Mouse (Mus musculus) layer of hippocampus, postnatal 25 days (tissue): ENCODE results near the gene Arih2. TPM values are rescaled to one million over a fixed set of nuclear protein-coding genes. Genes with fewer than 3 reads are reported as not detected.

Experiments
- DNase-seq, 2 experiments: peaks; one replicate each; pipeline ENCODE4 v3.0.0; 2022; ENCODE audit warnings: mixed read lengths in 2 of 2, low spot score in 1 of 2; ENCODE audit errors: extremely low spot score in 1 of 2
- total RNA-seq, 2 experiments: library from RNA; stranded (reverse); gene quantifications; 2 replicates each; pipeline ENCODE4 v1.2.3; 2021

Gene Arih2
- total RNA-seq, 2 experiments from 2014 or later: 49.3 to 53.9 TPM

DNA sequence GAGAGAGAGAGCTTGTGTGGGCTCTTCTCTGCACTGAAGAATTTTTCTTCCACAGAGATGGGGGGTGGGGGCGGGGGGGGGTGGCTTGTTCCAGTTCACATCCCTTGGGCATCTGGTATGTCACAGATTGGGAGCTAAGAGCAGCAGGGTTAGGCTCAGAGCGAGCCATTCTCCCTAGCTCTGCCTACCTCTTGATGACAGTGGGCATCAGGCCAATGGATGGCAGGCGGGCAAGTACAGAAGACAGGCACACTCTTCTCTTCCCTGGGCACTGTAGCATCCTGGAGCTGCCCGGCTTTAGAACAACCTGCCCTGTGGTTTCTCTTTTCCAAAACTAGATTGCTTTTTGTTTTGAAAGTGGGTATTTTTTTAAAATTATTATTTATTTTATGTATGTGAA lies 57.7 kb downstream of the Arih2 start:
- no peak for DNase-seq

DNA sequence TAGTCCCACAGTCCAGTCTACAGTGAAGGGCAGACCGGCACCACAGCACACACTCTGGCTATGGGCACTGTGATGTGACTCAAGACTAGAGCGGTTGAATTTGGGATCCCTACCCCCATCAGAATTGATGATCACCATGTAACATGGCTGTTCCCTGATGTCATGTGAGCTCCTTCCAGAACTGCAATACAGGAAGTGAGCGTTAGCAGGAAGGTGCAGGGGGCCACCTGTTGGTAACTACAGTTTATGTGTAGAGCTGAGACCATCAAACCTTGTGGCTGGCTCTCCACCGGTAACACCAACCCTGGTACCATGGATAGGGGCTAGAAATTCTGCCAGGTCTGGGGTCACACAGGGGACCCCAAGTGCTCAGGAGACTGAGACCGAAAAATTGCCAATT lies 60.0 kb downstream of the Arih2 start:
- DNase-seq: no peak

DNA sequence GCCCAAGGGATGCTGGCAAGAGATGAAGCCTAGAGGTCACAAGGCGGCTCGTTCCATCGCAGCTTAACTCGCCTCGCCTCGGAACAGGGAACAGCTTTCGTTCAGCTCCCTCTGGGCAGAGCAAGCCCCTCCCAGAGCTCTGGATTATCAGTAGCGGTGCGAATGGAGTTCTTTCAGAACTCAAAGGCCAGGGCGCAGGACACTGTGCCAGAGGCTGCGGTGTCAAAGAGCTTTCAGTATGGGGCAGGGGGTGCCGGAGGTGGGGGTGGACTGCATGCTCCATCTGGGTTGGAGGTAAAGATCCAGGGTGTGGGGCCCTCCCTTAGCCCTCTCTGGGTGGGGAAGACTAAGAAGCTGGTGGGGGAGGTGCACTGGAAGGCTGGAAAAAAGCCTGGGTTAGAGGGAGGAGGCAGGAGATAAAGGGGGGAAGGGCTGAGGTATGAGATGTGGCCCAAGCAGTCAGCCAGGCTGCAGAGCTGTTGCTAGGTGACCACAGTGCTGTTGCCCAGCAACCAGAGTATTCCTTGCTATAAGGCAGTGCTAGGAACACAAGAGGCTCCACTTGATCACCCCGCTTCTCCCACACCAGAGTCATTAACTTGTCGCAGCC lies 61.5 kb downstream of the Arih2 start:
- DNase-seq: peak; percentile 56

DNA sequence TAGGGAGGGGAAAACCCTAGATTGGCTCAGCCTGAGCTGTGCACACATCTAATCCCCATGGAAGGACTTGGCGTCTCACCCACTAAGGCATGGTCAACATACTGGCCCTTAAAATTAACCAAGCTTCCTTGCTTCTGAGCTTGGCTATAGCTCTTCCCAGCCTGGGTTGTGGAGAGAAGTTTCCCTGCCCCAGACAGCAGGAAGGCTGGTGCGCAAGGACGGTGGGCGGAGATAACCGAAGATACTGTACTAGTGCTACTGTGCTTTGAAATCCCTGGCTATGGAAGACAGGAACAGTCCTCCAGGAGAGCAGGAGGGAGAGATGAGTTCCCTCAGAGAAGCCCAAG lies 69.9 kb downstream of the Arih2 start:
- DNase-seq: no peak

DNA sequence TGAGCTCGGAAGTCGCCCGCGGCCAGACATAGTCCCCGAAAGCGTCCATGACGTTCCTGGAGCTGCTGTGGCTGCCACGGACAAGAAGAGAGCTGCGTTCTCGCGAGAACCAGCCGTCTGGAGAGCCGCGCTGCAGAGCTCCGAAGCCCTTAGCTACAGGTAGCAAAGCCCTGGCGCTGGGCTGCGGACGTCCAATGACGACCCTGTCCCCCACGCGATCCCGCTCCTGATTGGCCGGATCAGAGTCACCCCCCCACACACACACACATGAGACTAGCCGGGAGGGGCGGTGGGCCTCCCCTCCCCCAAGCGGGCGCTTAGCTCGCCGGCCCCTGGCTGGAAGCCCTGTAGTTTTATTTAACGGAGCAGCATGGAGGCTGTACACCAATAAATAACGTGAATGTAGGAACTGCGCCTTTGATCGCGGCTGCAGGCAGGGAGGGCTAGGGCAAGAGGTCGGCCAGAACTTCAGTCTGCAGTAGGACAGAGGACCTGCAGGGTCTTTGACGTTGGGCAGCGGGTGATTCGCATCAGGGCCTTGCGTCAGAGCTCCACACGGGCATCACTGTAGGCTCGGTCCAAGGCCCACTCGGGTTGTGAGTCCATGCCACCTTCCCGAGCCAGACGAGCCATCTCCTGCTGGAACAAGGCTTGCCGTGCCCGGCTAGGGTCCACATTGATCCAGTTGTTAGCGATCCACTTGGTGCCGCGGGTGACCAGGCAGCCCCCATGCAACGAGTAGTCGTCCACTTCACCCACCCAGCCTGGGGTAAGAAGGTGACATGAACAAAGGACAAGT lies 70.4 kb downstream of the Arih2 start, which contains the start of gene Wdr6:
Gene Wdr6, minus strand, starts transcription at position 195 of the 799 bp plus-strand sequence.
- peak; percentile 71 to 82 for DNase-seq

DNA sequence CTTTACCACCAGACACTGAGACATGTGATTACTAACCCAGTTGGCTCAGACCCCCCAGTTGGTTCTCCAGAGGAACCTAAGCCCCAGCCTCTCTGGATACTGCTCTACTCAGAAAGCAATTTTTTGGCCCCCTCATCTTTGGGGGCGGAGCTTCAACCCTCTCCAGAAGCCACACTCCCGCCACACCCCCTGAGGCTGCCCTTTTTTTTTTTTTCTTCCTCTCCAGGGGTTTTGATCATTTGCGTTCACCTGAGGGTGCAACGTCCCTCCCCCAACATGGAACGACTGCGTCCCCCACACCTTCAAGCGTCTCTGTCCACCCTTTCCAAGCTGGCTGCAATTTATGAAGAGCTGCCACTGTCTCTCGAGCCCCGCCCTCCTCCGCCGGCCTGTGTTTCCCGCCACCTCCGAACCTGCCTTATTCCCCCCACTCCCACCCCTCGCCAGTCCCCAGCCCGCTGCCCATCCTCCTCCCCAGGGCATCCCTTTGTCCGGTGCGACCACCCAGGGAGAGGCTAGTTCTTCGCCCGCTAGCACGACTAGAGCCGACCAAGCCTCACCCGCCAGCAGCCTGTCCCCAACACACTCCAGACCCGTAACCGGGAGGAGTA lies 71.1 kb downstream of the Arih2 start:
- no peak for DNase-seq

DNA sequence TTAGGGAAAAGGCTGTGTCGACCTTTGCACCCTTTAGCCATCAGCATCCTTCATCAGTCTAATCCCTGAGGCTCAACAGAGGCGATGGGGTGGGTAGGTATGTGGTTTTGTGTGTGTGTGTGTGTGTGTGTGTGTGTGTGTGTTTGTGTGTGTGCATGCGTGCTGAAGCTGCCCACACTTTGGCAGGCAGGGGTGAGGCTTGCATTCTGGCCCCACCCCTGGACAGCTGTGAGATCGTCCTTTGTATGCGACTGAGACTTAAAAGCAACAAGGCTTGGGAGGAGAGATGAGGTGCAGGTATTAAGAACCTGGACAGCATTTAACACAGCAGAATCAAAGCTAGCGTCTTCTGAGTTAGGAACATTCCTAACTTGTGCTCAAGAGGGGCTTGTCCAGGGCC lies 72.2 kb downstream of the Arih2 start:
- DNase-seq: no peak

DNA sequence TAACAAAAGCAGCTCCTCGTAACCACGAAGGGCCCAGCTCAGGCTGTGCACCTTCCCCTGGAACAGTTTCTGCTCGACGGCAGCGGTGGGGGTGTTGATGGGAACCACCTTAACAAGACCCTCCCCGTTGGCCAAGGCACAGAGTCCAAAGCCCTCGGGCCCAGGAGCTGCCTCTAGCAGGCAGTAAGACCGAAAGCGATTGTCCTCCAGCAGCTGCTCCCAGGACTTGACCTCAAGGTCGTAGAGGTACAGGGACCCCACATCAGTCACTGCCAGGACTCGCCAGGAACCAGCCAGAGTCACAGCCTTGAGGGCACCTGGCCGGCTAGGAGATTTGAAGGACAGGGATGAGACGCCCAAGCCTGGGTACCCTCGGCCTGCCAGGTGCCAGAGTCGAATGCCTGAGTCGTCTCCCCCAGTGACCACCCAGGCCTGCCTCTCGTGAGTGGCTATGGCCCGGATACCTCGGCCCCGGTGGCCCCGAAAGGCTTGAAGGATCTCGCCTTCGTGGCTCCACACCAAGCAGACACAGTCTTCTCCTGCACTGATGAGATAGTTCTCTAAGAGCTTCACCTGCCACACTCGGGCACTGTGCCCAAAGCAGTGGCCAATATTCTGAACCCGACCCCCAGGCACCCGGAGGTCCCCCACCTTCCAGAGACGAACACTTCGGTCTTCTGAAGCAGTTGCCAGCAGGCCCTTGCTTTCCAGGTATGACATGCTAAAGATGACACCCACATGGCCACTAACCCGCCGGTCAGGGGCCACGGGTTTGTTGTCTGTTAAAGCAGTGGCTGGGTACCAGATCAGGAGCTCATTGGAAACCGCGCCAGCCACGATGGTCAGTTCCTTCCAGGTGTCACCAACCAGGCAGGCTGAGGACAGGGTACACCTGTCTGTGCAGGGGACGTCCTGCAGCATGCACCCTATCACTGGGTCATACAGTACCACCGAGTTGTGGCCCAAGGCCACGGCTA lies 73.6 kb downstream of the Arih2 start:
- no peak for DNase-seq

DNA sequence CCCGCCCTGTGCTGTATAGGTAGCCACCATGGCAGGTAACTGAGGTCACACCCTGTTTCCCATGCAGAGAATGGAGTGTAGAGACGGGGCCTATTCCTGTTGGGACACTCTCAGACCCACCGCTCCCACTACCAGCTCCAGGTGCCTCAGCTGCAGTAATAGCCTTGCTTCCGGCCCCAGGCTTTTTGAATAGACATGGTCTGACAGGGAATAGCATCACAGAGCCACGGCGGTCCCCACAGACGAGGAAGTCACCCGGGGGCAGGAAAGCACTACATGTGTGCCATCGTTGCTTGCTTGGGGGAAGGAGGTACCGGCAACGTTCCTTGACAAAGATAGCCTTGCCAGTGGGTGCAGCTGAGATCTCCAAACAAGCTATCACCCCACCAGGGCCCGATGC lies 74.3 kb downstream of the Arih2 start:
- DNase-seq: no peak

DNA sequence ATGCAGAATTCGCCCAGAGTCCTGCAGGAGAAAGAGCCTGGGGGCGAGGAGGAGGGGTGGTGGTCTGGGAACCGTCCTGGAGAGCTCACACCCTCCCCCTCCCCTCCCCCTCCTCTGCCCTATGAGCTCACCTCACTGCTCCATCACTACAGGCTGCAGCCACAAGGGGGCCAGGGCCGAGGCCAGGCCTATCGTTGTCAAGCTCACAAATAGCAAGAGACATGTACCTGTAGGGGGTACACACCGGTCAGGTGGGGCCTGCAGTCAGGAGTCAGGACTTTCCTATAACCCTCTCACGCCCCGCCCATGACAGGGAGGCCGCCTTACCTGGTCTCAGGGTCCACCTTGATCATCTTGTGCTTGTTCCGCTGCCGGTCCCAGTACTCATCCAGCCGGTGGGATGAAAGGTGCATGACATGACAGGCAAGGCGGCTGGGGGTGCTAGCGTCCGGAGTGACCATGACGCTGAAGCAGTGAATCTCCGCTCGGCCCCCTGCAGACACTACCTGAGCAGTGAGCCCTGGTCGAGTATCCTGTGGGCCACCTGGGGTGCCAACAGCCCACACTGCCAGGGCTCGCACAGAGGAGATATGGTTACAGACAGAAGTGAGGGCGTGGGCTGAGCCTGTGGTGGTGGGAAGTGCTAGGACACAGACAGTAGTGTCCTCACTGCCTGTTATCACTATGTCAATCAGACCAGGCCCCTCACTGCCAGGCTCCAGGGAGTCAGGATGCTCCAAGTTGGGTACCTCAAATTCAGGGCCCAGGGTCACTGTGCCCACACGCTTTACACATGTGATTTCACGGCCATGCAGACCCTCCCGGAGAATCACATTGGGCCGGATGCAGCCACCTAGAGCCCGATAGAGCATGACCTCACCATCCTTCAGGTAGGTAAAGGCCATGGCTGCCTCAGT lies 75.2 kb downstream of the Arih2 start:
- DNase-seq: no peak

DNA sequence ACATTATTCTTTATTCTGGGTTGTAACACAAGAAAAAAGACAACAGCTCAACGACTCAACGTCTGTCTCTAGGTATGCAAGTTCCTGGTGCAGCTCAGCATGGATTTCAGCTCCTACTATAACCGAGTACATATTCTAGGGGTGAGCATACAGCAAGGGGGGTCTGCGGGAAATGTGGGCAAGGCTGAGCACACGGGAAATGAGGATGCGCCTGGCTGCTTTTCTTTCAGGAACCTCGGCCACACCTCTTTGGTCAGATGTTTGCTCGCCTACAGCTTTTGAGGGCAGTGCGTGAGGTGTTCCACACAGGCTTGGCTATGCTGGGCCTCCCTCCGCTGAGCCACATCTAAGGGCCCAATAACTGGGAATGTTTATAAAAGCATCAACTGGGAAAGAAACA lies 76.9 kb downstream of the Arih2 start:
- no peak for DNase-seq

DNA sequence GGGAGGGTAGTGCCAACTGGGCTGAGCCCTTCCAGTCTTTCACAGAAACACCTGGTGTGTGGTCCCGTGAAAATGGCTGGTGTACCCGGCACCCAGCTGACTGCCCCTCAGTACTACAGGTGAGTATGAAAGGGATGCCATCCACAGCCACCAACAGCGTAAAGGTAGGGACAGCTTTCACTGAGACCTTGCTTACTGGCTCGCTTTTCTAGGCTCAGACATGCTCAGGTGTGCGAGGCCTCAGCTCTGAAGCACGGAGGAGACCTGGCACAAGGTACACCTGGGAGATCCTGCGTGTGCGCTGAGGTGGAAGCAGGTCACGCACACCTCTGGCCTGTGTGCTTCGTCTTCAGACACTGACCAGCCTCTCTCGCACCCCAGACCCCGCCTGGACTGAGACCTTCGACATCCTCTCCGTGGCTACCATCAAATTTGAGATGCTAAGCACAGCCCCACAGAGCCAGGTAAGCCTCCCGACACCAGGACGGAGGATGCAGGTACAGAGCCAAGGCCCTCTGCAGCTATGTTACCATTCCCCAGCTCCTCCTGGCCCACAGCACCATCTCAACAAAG lies 77.7 kb downstream of the Arih2 start:
- no peak for DNase-seq

DNA sequence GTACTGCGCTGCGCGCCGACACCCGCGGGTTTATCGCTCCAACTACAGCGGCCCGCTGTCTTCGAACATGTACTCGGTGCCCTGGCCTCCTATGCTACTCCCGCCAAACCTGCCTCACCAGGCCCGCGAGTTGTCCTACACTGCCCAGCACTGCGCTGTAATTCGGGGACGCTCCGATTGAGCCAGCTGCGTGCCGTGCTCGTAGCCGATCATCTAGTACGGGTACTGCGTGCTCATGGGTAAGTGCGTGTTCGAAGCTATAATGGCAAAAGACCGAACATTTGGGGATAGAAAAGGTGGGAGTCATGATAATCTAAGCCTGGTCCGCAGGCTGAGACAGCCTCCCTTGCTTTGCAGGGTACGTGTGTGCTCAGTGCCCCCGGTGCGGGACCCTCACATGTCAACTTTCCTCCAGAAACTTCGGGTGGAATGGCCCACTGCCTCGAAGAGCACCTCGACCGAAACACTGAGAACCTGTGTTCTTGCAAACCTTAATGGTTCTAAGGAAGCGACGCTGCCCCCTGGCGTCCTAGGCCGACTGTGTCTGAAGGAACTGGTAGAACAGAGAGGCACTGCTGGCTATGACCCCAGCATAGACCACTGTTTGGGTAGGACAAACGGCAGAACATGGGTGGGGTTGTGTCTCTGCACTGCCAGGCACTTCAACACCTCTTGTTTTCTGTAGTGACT lies 78.8 kb downstream of the Arih2 start:
- peak in 1 of 2 experiments; percentile 76 for DNase-seq

DNA sequence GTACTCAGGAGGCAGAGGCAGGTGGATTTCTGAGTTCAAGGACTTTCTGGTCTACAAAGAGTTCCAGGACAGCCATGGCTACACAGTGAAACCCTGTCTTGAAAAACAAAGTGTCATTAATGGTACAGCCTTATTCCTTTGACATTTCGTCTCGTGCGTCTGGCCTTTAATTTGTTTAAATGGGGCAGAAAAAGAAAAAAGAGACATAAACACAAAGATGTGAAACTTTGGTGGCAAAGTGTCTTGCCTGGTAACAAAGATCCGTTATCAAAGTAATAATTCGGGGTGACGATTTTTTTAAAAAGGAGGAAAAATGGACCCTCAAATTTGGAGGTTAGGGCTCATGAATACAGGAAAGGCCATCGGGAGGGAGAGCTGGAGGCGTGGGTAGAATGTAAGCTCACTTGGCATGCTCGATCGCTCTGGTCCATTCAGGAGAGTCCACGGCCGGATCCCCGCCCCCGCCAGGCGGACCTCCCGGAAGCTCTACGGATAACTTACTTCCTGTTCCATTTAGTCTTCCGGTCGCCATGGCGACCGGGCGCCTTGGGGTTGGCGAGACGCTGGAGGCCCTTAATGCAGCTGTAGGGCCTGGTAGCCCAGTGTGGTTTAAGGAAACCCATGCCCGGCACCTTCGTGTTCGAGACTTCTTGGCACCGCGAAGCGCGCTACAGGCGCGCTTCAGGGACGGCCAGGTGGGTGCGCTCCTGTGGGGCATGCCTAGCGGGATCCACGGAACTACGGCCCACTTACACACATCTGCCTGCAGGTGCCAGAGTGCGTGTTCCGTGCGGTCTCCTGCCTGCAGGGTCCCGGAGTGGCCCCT lies 79.6 kb downstream of the Arih2 start, which contains the start of gene Dalrd3:
Gene Dalrd3, plus strand, starts transcription at position 506 of the 826 bp plus-strand sequence.
- peak; percentile 65 to 70 for DNase-seq

DNA sequence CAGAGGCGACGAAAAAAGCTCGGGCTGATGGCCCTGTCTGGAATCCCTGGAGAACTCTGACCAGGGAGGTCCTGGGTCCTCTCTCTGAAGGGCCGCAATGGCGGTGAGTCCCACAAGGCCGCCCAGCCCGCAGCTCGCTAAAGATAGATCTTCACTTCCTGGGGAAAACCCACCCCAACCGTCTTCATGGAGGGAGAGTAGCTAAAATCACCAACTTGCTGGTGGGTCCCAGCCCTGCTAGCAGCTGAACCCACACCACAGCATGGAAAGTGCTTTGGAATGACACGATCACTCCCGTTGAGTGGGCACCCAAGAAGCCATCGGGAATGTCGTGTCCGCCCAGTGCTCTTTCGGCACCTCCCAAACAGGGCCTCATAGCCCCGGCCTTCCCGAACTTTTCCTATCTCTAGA lies 80.7 kb downstream of the Arih2 start:
- DNase-seq: no peak

DNA sequence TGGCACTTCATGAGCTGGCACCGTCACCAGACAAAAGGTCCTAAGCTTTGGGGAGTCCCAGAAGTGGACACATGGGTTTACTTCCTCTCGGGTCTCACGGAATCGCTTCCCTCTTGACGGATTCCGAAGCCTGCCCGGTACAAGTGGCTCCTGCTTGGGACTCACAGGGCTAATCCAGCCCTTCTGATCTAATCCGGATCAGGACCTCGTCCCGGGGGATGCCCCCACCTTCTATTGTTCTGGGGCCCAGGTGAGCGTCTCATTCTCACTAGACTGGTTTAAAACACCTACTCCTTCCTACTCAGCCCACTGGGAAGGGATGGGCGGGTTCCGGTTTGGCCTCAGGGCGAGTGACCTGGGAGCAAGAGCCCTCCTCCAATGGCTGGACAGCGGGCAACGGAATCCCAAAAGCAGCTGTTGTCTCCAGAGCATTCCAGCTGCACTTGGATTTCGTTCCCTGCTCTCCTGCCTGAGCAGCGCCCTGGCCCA lies 81.2 kb downstream of the Arih2 start:
- no peak for DNase-seq
